Mouse (Mus musculus): ENCODE data around the gene 4930572O03Rik. TPM values are rescaled to one million over a fixed set of nuclear protein-coding genes. Genes with fewer than 3 reads are reported as not detected.
A peak's percentile ranks its signal among the peaks of the same experiment; 100 is the strongest.
"Not testable (repeated sequence)": the region's sequence is repeated elsewhere in the genome, so short reads cannot be mapped to it uniquely, and the experiment has no call there.

Gene 4930572O03Rik
- polyA plus RNA-seq (2015; fragmentation: Nextera tagmentation; extraction: Ambion mirVana) = not detected in 2 replicates

GRCm38 (mm10) chr5:15656959-15657358 lies at the start of gene 4930572O03Rik:
4930572O03Rik (minus strand) TSS chr5:15657059.
- H3K4me2 ChIP-seq (ENCODE audit: low read length); H3K9me3 ChIP-seq (ENCODE audit: control insufficient read depth, low read length); H3K4me1 ChIP-seq (ENCODE audit: control insufficient read depth, insufficient read depth, low read depth, low read length); H3K27me3 ChIP-seq (replicated peaks; ENCODE audit: control insufficient read depth, insufficient read depth, low read length); ATAC-seq; H3K27ac ChIP-seq (ENCODE audit: low read depth, low read length); H3K4me3 ChIP-seq (ENCODE audit: low read length); H3K36me3 ChIP-seq (ENCODE audit: control insufficient read depth, insufficient read depth, low read length); H3K9ac ChIP-seq (ENCODE audit: low read depth, low read length): not testable (repeated sequence)
- WGBS = 60% methylated on average over 1 of the region's 1 CpGs

- H3K9me3 ChIP-seq (ENCODE audit: control insufficient read depth, low read length); H3K9ac ChIP-seq (ENCODE audit: low read depth, low read length); ATAC-seq; H3K27me3 ChIP-seq (replicated peaks; ENCODE audit: control insufficient read depth, insufficient read depth, low read length); H3K4me1 ChIP-seq (ENCODE audit: control insufficient read depth, insufficient read depth, low read depth, low read length); H3K4me2 ChIP-seq (ENCODE audit: low read length); H3K4me3 ChIP-seq (ENCODE audit: low read length); H3K27ac ChIP-seq (ENCODE audit: low read depth, low read length); H3K36me3 ChIP-seq (ENCODE audit: control insufficient read depth, insufficient read depth, low read length): not testable (repeated sequence)
- WGBS = 24% methylated on average over 5 of the region's 5 CpGs
Observed at GRCm38 (mm10) chr5:15702891-15703290, 46.0 kb upstream of the 4930572O03Rik start.

GRCm38 (mm10) chr5:15697719-15698118 lies 40.9 kb upstream of the 4930572O03Rik start:
- not testable (repeated sequence) for ATAC-seq; H3K9ac ChIP-seq (ENCODE audit: low read depth, low read length); H3K36me3 ChIP-seq (ENCODE audit: control insufficient read depth, insufficient read depth, low read length); H3K27ac ChIP-seq (ENCODE audit: low read depth, low read length); H3K4me1 ChIP-seq (ENCODE audit: control insufficient read depth, insufficient read depth, low read depth, low read length); H3K4me2 ChIP-seq (ENCODE audit: low read length); H3K27me3 ChIP-seq (replicated peaks; ENCODE audit: control insufficient read depth, insufficient read depth, low read length); H3K4me3 ChIP-seq (ENCODE audit: low read length); H3K9me3 ChIP-seq (ENCODE audit: control insufficient read depth, low read length)
- 52% methylated on average over 2 of the region's 2 CpGs for WGBS

GRCm38 (mm10) chr5:15691849-15692248 lies 35.0 kb upstream of the 4930572O03Rik start:
- 81% methylated on average over 4 of the region's 4 CpGs for WGBS

GRCm38 (mm10) chr5:15690822-15691221 lies 34.0 kb upstream of the 4930572O03Rik start:
- not testable (repeated sequence) for H3K4me1 ChIP-seq (ENCODE audit: control insufficient read depth, insufficient read depth, low read depth, low read length); H3K9ac ChIP-seq (ENCODE audit: low read depth, low read length); H3K9me3 ChIP-seq (ENCODE audit: control insufficient read depth, low read length); H3K27ac ChIP-seq (ENCODE audit: low read depth, low read length); H3K36me3 ChIP-seq (ENCODE audit: control insufficient read depth, insufficient read depth, low read length); ATAC-seq; H3K27me3 ChIP-seq (replicated peaks; ENCODE audit: control insufficient read depth, insufficient read depth, low read length); H3K4me2 ChIP-seq (ENCODE audit: low read length); H3K4me3 ChIP-seq (ENCODE audit: low read length)
- 78% methylated on average over 4 of the region's 4 CpGs for WGBS

More at GRCm38 (mm10) chr5:15691849-15692248, 35.0 kb upstream of the 4930572O03Rik start:
- not testable (repeated sequence) for H3K36me3 ChIP-seq (ENCODE audit: control insufficient read depth, insufficient read depth, low read length); H3K27ac ChIP-seq (ENCODE audit: low read depth, low read length); H3K4me3 ChIP-seq (ENCODE audit: low read length); H3K4me2 ChIP-seq (ENCODE audit: low read length); H3K4me1 ChIP-seq (ENCODE audit: control insufficient read depth, insufficient read depth, low read depth, low read length); H3K27me3 ChIP-seq (replicated peaks; ENCODE audit: control insufficient read depth, insufficient read depth, low read length); ATAC-seq; H3K9ac ChIP-seq (ENCODE audit: low read depth, low read length); H3K9me3 ChIP-seq (ENCODE audit: control insufficient read depth, low read length)

- H3K27ac ChIP-seq (ENCODE audit: low read depth, low read length); H3K9ac ChIP-seq (ENCODE audit: low read depth, low read length); H3K36me3 ChIP-seq (ENCODE audit: control insufficient read depth, insufficient read depth, low read length); H3K4me2 ChIP-seq (ENCODE audit: low read length); H3K4me1 ChIP-seq (ENCODE audit: control insufficient read depth, insufficient read depth, low read depth, low read length); H3K4me3 ChIP-seq (ENCODE audit: low read length); H3K9me3 ChIP-seq (ENCODE audit: control insufficient read depth, low read length); H3K27me3 ChIP-seq (replicated peaks; ENCODE audit: control insufficient read depth, insufficient read depth, low read length): not testable (repeated sequence)
- ATAC-seq = peak; percentile 79
- 84% methylated on average over 6 of the region's 6 CpGs for WGBS
Observed at GRCm38 (mm10) chr5:15689659-15690213, 32.9 kb upstream of the 4930572O03Rik start.

GRCm38 (mm10) chr5:15688874-15689658 lies 32.2 kb upstream of the 4930572O03Rik start:
- not testable (repeated sequence) for H3K36me3 ChIP-seq (ENCODE audit: control insufficient read depth, insufficient read depth, low read length); H3K9ac ChIP-seq (ENCODE audit: low read depth, low read length); H3K4me1 ChIP-seq (ENCODE audit: control insufficient read depth, insufficient read depth, low read depth, low read length); H3K27ac ChIP-seq (ENCODE audit: low read depth, low read length); H3K4me2 ChIP-seq (ENCODE audit: low read length); H3K4me3 ChIP-seq (ENCODE audit: low read length); H3K9me3 ChIP-seq (ENCODE audit: control insufficient read depth, low read length); H3K27me3 ChIP-seq (replicated peaks; ENCODE audit: control insufficient read depth, insufficient read depth, low read length)
- ATAC-seq = peak; percentile 71
- 61% methylated on average over 4 of the region's 4 CpGs for WGBS

GRCm38 (mm10) chr5:15681301-15682035 lies 24.6 kb upstream of the 4930572O03Rik start:
- not testable (repeated sequence) for H3K4me1 ChIP-seq (ENCODE audit: control insufficient read depth, insufficient read depth, low read depth, low read length); H3K27ac ChIP-seq (ENCODE audit: low read depth, low read length); H3K4me2 ChIP-seq (ENCODE audit: low read length); H3K9me3 ChIP-seq (ENCODE audit: control insufficient read depth, low read length); H3K36me3 ChIP-seq (ENCODE audit: control insufficient read depth, insufficient read depth, low read length); H3K4me3 ChIP-seq (ENCODE audit: low read length); H3K9ac ChIP-seq (ENCODE audit: low read depth, low read length); H3K27me3 ChIP-seq (replicated peaks; ENCODE audit: control insufficient read depth, insufficient read depth, low read length); ATAC-seq
- WGBS = 80% methylated on average over 7 of the region's 10 CpGs
